8 mouse cellular contexts compared by ENCODE assay signal in the genomic region with DNA sequence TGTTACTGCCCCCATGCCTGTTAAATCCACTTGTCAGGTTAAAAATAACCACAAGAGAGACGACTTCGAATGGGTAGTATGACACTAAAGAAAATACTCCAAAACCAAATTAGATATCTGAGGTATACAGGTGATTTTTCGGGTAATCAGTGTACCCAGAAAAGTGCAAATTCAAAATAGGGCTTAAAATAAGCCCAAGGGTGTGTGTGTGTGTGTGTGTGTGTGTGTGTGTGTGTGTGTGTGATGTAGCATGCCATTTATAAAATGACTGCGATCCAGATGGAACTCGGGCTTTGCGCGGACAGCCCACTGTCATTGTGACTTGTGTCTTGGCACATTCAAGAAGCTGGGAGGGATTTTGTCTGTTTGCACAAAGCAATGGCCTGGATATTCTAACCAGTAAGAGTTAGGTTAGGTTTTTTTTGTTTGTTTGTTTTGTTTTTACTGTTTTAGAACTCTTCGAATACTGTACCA. TPM values are rescaled to one million over a fixed set of nuclear protein-coding genes. Genes with fewer than 3 reads are reported as not detected.
DNase-seq lines count a peak whose midpoint lies in the region; ATAC-seq lines count a peak whose summit lies in the region.

No protein-coding gene starts in this region.

- no peak for ATAC-seq in hindbrain, embryonic 11.5 days (ENCODE audit: low FRiP score)
- ATAC-seq in liver, embryonic 13.5 days (ENCODE audit: low read depth): no peak

- no peaks in the 10 kb centered on the region for H3K27me3 ChIP-seq in hindbrain, embryonic 11.5 days (ENCODE audit: control insufficient read depth, insufficient read depth, low read length)
- H3K27me3 ChIP-seq in liver, embryonic 13.5 days: no peaks in the 10 kb centered on the region

- 17% methylated on average over 8 of the region's 8 CpGs for WGBS in hindbrain, embryonic 11.5 days
- WGBS in liver, embryonic 13.5 days (ENCODE audit: insufficient replicate concordance): 14% methylated on average over 8 of the region's 8 CpGs

- H3K9me3 ChIP-seq in hindbrain, embryonic 11.5 days (ENCODE audit: control insufficient read depth, low read length): no peaks in the 10 kb centered on the region
- no peaks in the 10 kb centered on the region for H3K9me3 ChIP-seq in liver, embryonic 13.5 days (replicated peaks)

- H3K4me3 ChIP-seq in hindbrain, embryonic 11.5 days (ENCODE audit: low read depth, low read length): peak overlapping the region; percentile 94
- peak overlapping the region; percentile 98 for H3K4me3 ChIP-seq in liver, embryonic 13.5 days (replicated peaks)

- peak overlapping the region; percentile 82 for H3K4me2 ChIP-seq in hindbrain, embryonic 11.5 days (replicated peaks; ENCODE audit: low read depth, low read length)
- H3K4me2 ChIP-seq in liver, embryonic 13.5 days: peak overlapping the region; percentile 84

- peak overlapping the region; percentile 90 for H3K9ac ChIP-seq in hindbrain, embryonic 11.5 days (ENCODE audit: low read depth, low read length)
- peak overlapping the region; percentile 97 for H3K9ac ChIP-seq in liver, embryonic 13.5 days

- peak overlapping the region; percentile 89 for H3K27ac ChIP-seq in hindbrain, embryonic 11.5 days (ENCODE audit: low read depth, low read length)
- H3K27ac ChIP-seq in liver, embryonic 13.5 days: peak overlapping the region; percentile 96

- H3K36me3 ChIP-seq in hindbrain, embryonic 11.5 days (ENCODE audit: control insufficient read depth, insufficient read depth, low read length): no peaks in the 10 kb centered on the region
- H3K36me3 ChIP-seq in liver, embryonic 13.5 days: 0 out of 2 replicates have a peak, but pooled peaks cover 6% of the 10 kb centered on the region

- peak; percentile 44 for DNase-seq in cerebellum, adult 11-12 months
- no peak for DNase-seq in cerebellum, adult 11 months
- peak; percentile 74 for DNase-seq in 416B (ENCODE audit: low read depth)
- peak; percentile 40 for DNase-seq in embryo, embryonic 10.5 days (ENCODE audit: low spot score)
- DNase-seq in hindbrain, embryonic 11.5 days (ENCODE audit: low spot score): peak; percentile 33
- DNase-seq in liver, embryonic 13.5 days: no peak
- DNase-seq in retina, embryonic 14.5 days (ENCODE audit: low spot score): peak; percentile 45
- DNase-seq in spleen, postnatal 4 days (ENCODE audit: low spot score in 2 of 2): no peak

- no peaks in the 10 kb centered on the region for H3K4me1 ChIP-seq in hindbrain, embryonic 11.5 days (replicated peaks; ENCODE audit: control insufficient read depth, insufficient read depth, low read length)
- H3K4me1 ChIP-seq in liver, embryonic 13.5 days (replicated peaks): peaks cover 44% of the 10 kb centered on the region

RNA-seq across cellular contexts. Expression of gene Stard7, which starts 1.1 kb away (rescaled TPM):
- polyA plus RNA-seq in hindbrain, embryonic 11.5 days (2014; fragmentation: Nextera tagmentation; extraction: Ambion mirVana): 79.5 and 79.9 TPM in 2 replicates
- 48.6 and 50.9 TPM in 2 replicates for polyA plus RNA-seq in liver, embryonic 13.5 days (2015; fragmentation: Nextera tagmentation; extraction: Ambion mirVana)

RNA-seq across cellular contexts. Expression of gene Tmem127, which starts 23.4 kb away (rescaled TPM):
- 21.7 and 26.2 TPM in 2 replicates for polyA plus RNA-seq in hindbrain, embryonic 11.5 days (2014; fragmentation: Nextera tagmentation; extraction: Ambion mirVana)
- 12.2 and 13.4 TPM in 2 replicates for polyA plus RNA-seq in liver, embryonic 13.5 days (2015; fragmentation: Nextera tagmentation; extraction: Ambion mirVana)

RNA-seq across cellular contexts. Expression of gene Ciao1, which starts 23.5 kb away (rescaled TPM):
- polyA plus RNA-seq in hindbrain, embryonic 11.5 days (2014; fragmentation: Nextera tagmentation; extraction: Ambion mirVana): 57.9 and 63.5 TPM in 2 replicates
- polyA plus RNA-seq in liver, embryonic 13.5 days (2015; fragmentation: Nextera tagmentation; extraction: Ambion mirVana): 44.6 and 49.5 TPM in 2 replicates

Comparison
In these comparisons a context has a peak if more than half of its experiments do, and no peak if none do; other contexts are left out.
1. DNase-seq: peak in cerebellum, adult 11-12 months (single experiment), 416B (single experiment), embryo, embryonic 10.5 days (single experiment), hindbrain, embryonic 11.5 days (single experiment) and retina, embryonic 14.5 days (single experiment); none in cerebellum, adult 11 months (single experiment), liver, embryonic 13.5 days (single experiment) and spleen, postnatal 4 days (0 of 2).